Mouse (Mus musculus) heart, postnatal 10 days (tissue): Measurements from ENCODE around the gene Polrmt. TPM values are rescaled to one million over a fixed set of nuclear protein-coding genes. Genes with fewer than 3 reads are reported as not detected.

ENCODE experiments used
- DNase-seq, 2 experiments: peaks; one replicate each; pipeline ENCODE4 v3.0.0; 2021
- intact Hi-C: fragments of 180-260 bp; cut with DNase I; formaldehyde crosslinking; loops from one replicate; pipeline ENCODE4 v1.15.1; 2025
- total RNA-seq, 2 experiments: library from RNA; stranded (reverse); gene quantifications; 2 replicates each; pipeline ENCODE4 v1.2.3; 2021

The Polrmt gene
- total RNA-seq, 2 experiments from 2014 or later: 36.3 to 54.4 TPM

GRCm38 (mm10) chr10:79695231-79696128 lies 50.9 kb downstream of the Polrmt start:
- intact Hi-C loops: loop anchor here (2.0 kb wide), 1 partner anchor 93 kb away; no protein-coding TSS in a partner anchor
- DNase-seq: peak; percentile 93 to 95

DNA sequence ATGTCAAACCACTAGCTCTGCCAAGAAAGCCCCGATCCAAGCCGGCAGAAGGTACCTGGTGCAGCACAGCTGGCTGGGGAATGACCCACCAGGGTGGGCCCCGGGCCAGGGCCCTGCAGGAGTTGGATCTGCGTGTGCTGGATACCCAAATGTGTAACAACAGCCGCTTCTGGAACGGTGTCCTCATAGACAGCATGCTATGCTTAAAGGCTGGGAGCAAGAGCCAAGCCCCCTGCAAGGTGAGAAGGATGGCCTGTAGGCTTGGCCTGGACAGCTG lies 52.1 kb downstream of the Polrmt start:
- DNase-seq: peak in 1 of 2 experiments; percentile 57
- intact Hi-C loops: loop anchor here (2.0 kb wide), 1 partner anchor 94 kb away; no protein-coding TSS in a partner anchor

GRCm38 (mm10) chr10:79693580-79694378 lies 52.6 kb downstream of the Polrmt start:
- intact Hi-C loops: loop anchor here (2.0 kb wide), 1 partner anchor 95 kb away; no protein-coding TSS in a partner anchor
- DNase-seq: no peak

- intact Hi-C loops: no loop called here
- no peak for DNase-seq
Measured at GRCm38 (mm10) chr10:79691986-79692548, 54.3 kb downstream of the Polrmt start.

GRCm38 (mm10) chr10:79689178-79689577 lies 57.2 kb downstream of the Polrmt start:
- intact Hi-C loops: no loop called here
- no peak for DNase-seq

DNA sequence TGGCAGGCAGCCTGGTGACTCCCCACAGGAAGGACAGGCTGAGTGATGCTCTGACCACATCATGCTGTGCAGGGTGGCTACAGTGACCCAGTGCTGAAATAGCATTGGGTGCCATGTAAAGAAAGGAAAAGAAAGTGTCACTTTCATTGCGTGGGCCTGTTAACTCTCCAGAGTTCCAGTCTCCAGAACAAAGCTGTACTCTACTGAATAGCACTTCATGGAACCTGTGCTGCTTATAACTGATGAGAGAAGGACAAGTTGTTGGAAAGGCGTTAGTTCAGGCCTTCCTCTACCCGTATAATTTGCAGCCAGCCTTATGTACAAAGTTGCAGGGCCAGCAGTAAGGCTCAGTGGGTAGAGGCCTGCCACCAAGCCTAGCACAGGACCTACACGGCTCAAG lies 57.7 kb downstream of the Polrmt start, which contains the start of gene Gzmm:
Gene Gzmm, plus strand, starts transcription at position 301 of the 400 bp plus-strand sequence.
- DNase-seq: no peak
- intact Hi-C loops: no loop called here

DNA sequence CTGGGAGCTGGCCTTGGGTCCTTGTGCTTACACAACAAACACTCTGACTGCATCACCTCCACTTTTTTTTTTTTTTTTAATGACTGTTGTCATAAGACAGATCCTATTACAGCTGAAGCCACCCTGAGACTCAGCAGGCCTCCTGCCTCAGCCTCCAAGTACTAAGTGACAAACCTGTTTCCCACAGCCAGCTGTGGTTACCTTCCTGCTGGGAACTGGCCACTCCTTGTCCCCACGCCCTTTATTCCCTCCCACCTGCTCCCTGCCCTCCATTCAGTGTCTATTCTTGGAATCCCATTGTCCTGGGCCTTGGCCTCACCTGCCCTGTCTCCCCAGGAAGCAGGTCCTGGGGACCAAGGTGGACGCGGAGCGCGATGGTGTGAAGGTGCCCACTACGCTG lies 58.9 kb downstream of the Polrmt start:
- intact Hi-C loops: no loop called here
- DNase-seq: no peak

DNA sequence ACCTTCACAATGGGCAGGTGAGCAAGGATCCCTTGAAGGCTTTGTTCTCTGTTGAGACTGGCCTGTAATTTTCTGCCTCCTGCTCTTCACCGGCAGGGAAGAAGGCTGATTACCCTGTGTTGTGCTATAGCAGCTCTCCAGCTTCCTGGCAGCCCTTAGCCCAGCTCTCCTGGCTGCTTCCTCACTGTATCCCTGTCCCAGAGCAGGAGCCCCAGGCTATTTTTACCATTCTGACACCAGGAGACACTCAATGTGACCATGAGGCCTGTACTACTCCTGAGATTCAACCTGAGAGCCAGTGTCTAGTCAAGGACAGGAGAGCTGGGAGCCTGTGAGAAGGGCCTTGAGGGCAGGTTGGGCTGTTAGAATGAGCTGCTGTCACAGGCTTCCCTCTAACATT lies 59.7 kb downstream of the Polrmt start:
- DNase-seq: peak; percentile 66 to 72
- intact Hi-C loops: no loop called here

GRCm38 (mm10) chr10:79686219-79686618 lies 60.2 kb downstream of the Polrmt start:
- intact Hi-C loops: no loop called here
- no peak for DNase-seq

Other genes starting within 250 kb of the Polrmt start
- gene Plpp2, start 212.8 kb downstream of the Polrmt start, total RNA-seq: 1 to 10 TPM; 3.4 to 6.0 TPM
- gene Mier2, start 191.4 kb downstream of the Polrmt start, total RNA-seq: 10 to 100 TPM; 12.4 to 15.6 TPM
- gene Theg, start 159.2 kb downstream of the Polrmt start, total RNA-seq: not detected
- not detected for gene C2cd4c, start 132.6 kb downstream of the Polrmt start, total RNA-seq
- gene Shc2, start 108.7 kb downstream of the Polrmt start, total RNA-seq: 1 to 10 TPM; 4.5 to 4.8 TPM
- gene Odf3l2, start 100.8 kb downstream of the Polrmt start, total RNA-seq: not detected
- under 1 TPM; 0.24 to 0.60 TPM for gene Madcam1, start 82.0 kb downstream of the Polrmt start, total RNA-seq
- 10 to 100 TPM; 24.3 to 24.4 TPM for gene Tpgs1, start 77.2 kb downstream of the Polrmt start, total RNA-seq
- 100 to 1,000 TPM; 152 to 159 TPM for gene Cdc34, start 64.4 kb downstream of the Polrmt start, total RNA-seq
- gene Gzmm, start 57.6 kb downstream of the Polrmt start, total RNA-seq: 1 to 10 TPM; 3.8 to 4.3 TPM
- gene Bsg, start 42.1 kb downstream of the Polrmt start, total RNA-seq: 1,000 to 10,000 TPM; 1,161 to 1,276 TPM
- gene Hcn2, start 29.9 kb downstream of the Polrmt start, total RNA-seq: 10 to 100 TPM; 22.6 to 27.6 TPM
- gene Fgf22, start 8.5 kb upstream of the Polrmt start, total RNA-seq: not detected
- gene Rnf126, start 20.4 kb upstream of the Polrmt start, total RNA-seq: 10 to 100 TPM; 31.8 to 34.4 TPM
- gene Fstl3, start 30.7 kb upstream of the Polrmt start, total RNA-seq: 1 to 10 TPM; 5.8 to 7.4 TPM
- gene Prss57, start 44.4 kb upstream of the Polrmt start, total RNA-seq: not detected
- 100 to 1,000 TPM in 1 of 2 experiments, 10 to 100 TPM in 1; 90.8 to 103 TPM for gene Palm, start 47.0 kb upstream of the Polrmt start, total RNA-seq
- under 1 TPM; 0.22 to 0.30 TPM for gene Misp, start 74.4 kb upstream of the Polrmt start, total RNA-seq
- gene Ptbp1, start 107.8 kb upstream of the Polrmt start, total RNA-seq: 100 to 1,000 TPM; 144 to 145 TPM
- under 1 TPM in 1 of 2 experiments, not detected in 1; 0.55 TPM for gene Prtn3, start 127.9 kb upstream of the Polrmt start, total RNA-seq
- under 1 TPM; 0.53 to 0.89 TPM for gene Plppr3, start 128.1 kb upstream of the Polrmt start, total RNA-seq
- gene Elane, start 139.7 kb upstream of the Polrmt start, total RNA-seq: not detected
- 10 to 100 TPM in 1 of 2 experiments, 1 to 10 TPM in 1; 3.2 to 12.0 TPM for gene Cfd, start 144.3 kb upstream of the Polrmt start, total RNA-seq
- 10 to 100 TPM; 59.5 to 60.0 TPM for gene Med16, start 162.3 kb upstream of the Polrmt start, total RNA-seq
- not detected for gene Gm26602, start 164.3 kb upstream of the Polrmt start, total RNA-seq
- gene Kiss1r, start 170.4 kb upstream of the Polrmt start, total RNA-seq: under 1 TPM; 0.17 to 0.22 TPM
- 10 to 100 TPM; 93.4 to 94.9 TPM for gene R3hdm4, start 174.6 kb upstream of the Polrmt start, total RNA-seq
- 1 to 10 TPM; 3.1 to 3.2 TPM for gene Arid3a, start 180.5 kb upstream of the Polrmt start, total RNA-seq
- 10 to 100 TPM; 22.7 to 23.4 TPM for gene Wdr18, start 213.6 kb upstream of the Polrmt start, total RNA-seq
- not detected for gene Grin3b, start 224.1 kb upstream of the Polrmt start, total RNA-seq
- 100 to 1,000 TPM; 126 to 132 TPM for gene Tmem259, start 237.7 kb upstream of the Polrmt start, total RNA-seq
- 10 to 100 TPM; 60.3 to 65.6 TPM for gene Cnn2, start 242.0 kb upstream of the Polrmt start, total RNA-seq
- gene Abca7, start 249.9 kb upstream of the Polrmt start, total RNA-seq: 1 to 10 TPM; 7.8 to 8.2 TPM